Mouse (Mus musculus) layer of hippocampus, postnatal 36 days (tissue): ENCODE measurements around the gene 2700097O09Rik. TPM values are rescaled to one million over a fixed set of nuclear protein-coding genes. Genes with fewer than 3 reads are reported as not detected.
A peak's percentile ranks its signal among the peaks of the same experiment; 100 is the strongest.
"Not testable (repeated sequence)": the region's sequence is repeated elsewhere in the genome, so short reads cannot be mapped to it uniquely, and the experiment has no call there.

Experiments
- DNase-seq, 2 experiments: peaks; one replicate each; pipeline ENCODE4 v3.0.0; 2022
- total RNA-seq, 2 experiments: library from RNA; stranded (reverse); gene quantifications; 2 replicates each; pipeline ENCODE4 v1.2.3; 2021

Gene 2700097O09Rik
- total RNA-seq: 10 to 100 TPM in 1 of 2 experiments, 1 to 10 TPM in 1; 9.2 to 10.4 TPM

DNA sequence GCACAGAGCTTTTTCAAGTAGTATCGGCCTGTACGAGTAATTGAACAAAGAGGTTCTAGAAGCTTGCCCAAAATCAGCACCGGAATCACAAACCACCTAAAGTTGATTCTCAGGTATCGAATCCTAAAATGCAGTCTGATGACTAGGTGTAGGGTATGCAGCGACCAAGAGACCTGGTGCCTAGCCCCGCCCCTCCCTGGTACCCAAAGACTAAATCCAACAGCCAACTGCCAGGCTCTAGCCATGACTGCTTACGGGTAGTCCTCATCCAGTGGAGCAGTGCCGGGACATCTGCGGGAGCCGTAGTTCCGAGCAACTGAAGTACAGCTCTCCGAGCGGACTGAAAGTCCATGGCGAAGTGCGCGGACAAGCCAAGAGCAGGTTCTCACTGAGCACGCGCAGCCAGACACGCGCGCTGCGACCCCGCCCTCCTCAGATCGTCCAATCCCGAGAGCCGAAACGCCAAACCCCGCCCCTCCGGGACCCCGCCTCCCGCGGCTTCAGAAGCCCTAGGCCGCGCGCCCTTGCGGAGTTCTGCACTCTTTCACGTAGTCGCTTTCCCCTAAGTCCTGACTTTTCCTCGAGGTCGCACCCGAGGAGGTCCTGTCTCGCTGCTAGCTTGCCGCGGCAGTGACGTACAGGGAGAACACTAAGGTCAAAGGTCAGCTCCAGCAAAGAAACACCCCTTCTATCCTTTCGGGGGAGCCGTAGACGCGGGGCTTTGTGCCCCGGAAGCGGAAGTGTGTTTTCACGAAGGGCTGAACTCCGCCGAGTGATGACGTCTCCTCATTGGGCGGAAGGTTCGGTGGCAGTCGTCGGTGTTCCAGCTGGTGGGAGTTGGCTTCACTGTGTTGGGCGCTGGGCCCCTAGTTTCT lies at the start of gene 2700097O09Rik, which contains the start of gene Srp54a:
TSS of gene 2700097O09Rik (minus strand) at position 385 of the 875 bp plus-strand sequence.
TSS of gene Srp54a (plus strand) at position 537 of the 875 bp plus-strand sequence.
- DNase-seq: peak; percentile 93

DNA sequence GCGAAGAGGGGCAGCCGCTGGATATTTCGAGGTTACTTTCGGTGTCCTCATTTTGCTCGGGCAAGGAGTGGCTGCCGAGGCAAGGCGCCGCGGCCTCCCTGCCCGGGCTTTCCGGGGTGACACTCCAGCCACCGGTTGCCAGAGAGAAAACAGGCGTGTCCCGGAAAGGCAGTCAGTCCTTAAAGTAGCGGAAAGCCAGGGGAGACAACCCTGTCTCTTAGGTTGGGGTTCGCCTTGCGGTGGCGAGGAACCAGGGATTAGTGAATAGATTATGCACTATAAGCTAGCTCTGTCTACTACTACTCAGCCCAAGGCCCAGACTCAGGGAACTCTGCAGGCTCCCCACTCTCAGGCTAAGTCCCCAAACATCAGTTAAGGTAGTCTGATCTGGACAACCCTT lies 44.8 kb upstream of the 2700097O09Rik start:
- DNase-seq: not testable (repeated sequence)

DNA sequence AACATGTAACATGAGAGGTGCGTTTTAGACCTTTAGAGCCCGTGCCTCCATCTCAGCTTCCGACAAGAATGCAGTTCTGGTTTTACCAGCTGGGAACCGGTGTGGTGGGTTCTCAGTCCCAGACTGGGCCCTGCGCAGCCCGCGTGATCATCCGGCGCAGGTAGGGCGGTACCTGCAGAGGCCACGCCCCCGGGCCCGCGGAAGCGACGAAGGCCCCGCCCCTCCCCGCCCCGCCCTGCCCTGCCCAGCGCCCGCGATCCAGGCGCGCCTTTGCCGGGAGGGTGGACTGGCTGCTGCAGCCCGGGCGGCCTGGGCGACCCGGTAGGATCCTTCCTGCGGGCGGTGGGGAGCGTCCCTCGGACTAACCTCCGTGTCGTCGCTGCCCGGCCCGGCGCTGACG lies 44.3 kb upstream of the 2700097O09Rik start, which contains the start of gene Fam177a:
TSS of gene Fam177a (plus strand) at position 228 of the 400 bp plus-strand sequence.
- not testable (repeated sequence) for DNase-seq

DNA sequence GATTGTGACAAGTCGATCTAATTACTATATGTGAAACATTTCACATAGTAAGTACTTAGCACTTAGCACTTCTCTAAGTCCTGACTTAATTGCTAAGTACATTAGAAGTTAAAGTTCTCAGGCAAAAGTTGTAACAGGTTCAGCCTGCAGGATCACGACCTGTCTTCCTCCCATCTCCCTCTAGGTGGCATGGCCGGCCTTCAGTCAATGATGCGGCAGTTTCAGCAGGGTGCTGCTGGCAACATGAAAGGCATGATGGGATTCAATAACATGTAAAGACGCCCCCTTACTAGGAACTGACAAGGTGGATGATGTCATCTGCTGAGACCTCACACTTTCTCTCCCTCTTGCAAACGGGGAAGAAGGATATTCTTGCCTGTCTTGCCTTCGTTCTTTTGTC lies 32.7 kb upstream of the 2700097O09Rik start:
- DNase-seq: not testable (repeated sequence)

DNA sequence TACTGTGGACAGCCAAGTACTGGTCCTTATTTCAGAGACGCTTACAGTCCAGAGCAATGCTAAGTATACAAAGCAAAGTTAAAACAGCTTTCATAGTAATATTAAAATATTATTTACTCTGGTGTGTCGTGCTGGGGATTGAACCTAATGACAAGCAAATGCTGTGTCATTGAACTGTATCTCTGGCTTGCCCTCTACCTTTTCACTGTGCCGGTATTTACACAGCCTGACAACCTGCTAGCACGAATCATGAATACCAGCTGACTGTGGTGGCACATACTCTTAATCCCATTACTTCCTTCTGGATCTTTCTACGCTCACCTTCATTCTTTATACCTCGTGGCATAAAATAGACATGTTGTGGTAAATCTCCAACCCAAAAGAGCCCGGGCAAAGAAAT lies 12.2 kb upstream of the 2700097O09Rik start:
- DNase-seq: not testable (repeated sequence)

DNA sequence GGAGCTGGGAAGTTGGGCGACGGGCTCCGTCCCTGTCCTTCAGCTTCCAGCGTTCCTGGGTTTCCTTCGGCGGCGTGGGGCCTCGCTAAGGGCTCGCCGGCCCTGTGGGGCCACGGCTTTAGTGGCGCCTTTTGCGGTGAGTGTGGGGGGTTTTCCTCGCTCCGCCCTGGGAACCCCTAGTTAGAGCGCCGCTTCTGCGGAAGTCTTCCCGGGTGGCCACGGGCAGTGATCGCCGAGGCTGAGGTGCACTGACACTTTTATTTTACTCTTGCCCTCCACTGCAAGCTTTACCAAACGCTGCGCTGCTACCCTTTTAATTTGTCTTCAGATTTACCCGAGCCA lies 662 bp upstream of the 2700097O09Rik start:
- DNase-seq: not testable (repeated sequence)

DNA sequence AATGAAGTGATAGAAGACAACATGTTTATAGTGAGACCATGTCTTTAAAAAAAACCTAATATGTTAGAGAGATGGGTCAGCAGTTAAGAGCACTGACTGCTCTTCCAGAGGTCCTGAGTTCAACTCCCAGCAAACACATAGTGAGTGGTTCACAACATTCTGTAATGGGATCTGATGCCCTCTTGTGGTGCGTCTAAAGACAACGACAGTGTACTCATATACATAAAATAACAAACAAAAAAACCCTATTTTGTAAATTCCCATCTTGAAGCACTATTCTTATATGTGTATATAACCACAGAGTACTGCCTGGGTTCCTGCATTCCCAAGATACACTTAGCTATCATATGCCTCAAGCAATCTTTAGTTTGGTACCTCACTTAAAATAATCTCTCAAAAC lies 1.2 kb downstream of the 2700097O09Rik start:
- DNase-seq: not testable (repeated sequence)

DNA sequence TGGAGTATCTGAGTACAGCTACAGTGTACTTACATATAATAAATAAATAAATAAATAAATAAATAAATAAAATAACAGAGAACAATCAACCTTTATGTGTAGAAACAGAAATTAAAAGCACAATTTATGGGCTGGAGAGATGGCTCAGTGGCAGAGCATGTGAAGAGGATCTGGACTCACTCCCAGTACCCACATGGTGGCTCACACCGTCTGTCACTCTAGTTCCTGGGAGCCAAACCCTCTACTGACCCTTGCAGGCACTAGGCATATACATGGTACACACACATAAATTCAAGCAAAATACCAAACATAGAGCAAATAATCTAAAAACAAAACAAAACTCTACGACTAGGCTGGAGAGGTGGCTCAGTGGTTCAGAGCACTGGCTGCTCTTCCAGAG lies 4.6 kb downstream of the 2700097O09Rik start:
- no peak for DNase-seq

DNA sequence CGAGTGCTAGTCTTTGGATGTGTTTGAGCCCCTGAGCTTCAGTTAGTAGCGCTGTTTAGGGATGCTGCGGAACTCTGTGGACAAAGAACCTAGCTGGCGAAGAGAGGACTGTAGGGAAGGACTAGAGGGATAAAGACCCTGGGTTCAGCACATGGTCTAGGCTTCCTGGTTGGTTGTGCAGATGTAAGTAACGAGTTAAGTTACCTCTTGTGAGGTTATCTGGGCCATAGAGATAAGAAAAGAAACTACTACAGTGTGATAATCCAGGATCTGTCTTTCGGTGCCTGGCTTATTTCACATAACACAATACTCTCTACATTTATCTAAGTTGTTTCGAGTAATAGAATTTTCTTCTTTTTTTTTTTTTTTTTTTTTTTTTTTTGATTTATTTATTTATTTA lies 6.2 kb downstream of the 2700097O09Rik start:
- no peak for DNase-seq

DNA sequence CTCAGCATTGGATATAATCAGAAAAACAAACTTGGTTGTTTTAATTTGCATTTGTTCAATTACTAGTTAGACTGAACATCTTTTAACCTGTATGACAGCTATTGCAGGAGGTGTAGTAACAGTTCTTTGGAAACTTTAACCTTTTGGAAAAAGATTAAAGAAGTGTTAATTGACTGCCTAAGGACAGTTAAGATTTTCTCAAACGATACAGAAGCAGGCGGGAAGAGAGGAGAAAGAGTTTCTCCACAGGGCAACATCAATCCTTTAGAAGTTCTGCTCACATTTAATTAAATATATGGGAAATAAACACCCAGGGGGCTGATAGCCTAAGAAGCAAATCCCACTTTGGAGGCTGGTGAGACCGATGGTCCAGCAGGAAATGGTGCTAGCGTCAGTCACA lies 7.4 kb downstream of the 2700097O09Rik start:
- no peak for DNase-seq

DNA sequence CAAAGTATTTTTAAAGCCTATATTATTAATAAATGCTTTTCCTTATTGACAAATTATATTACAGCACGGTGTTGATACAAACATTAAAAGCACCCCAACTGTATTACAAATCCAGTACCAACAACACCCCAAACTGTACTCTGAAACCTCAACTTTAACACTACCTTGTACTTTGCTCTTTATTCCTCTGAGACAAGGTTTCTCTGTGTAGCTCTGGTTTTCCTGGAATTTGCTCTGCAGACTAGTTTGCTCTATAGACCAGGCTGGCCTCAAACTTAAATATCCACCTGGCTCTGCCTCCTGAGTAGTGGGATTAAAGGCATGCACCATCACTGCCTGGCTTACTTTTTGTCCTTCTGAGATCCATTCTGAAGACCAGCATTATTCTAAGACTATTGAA lies 17.8 kb downstream of the 2700097O09Rik start:
- DNase-seq: no peak

DNA sequence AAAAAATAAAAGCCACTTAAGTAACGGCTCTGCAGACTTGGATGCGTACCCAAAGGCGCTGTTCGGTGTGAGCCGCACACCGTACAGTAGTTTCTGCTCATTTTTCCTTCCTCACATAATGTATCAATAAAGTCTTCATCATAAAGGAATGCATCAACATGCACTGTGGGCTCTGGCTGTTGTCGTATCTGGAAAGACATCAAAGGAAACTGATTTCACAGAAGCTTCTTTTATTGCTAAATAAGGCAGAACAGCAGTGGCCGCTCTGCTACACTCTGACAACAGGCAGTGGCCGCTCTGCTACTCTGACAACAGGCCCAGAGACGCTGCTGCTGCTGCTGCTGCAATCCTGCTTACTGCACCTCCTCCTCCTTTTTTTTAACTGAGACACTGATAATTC lies 18.9 kb downstream of the 2700097O09Rik start:
- DNase-seq: no peak

DNA sequence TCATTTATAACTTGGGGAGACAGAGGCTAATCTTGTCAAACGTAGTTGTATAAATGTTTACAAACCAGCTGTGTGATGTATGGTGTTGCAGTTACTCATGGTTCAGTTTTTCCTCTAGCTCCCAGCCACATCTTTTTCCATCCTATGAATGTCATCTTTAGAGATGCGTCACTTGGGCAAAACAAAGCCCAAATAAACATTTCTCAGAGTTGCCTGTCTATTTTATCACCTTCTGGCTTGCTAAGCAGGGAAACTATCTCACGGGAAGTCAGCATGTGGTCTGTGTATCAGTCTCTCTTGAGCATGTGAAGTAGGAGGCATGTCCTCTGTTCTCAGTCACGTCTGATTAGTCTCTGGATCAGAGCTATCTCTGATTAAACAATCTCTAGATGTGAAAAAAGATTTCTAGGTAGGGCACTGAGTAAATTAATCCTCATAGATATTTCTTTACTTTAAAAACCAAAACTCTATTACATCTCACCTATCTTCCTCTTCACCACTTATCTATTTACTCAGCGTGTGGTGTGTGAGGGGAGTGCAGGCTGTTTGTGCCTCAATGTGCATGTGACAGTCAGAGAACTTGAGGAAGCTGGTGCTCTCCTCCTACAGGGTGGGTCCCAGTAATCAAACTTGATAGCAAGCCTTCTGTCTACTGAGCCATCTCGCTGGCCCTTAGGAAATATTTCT lies 19.6 kb downstream of the 2700097O09Rik start:
- DNase-seq: no peak

DNA sequence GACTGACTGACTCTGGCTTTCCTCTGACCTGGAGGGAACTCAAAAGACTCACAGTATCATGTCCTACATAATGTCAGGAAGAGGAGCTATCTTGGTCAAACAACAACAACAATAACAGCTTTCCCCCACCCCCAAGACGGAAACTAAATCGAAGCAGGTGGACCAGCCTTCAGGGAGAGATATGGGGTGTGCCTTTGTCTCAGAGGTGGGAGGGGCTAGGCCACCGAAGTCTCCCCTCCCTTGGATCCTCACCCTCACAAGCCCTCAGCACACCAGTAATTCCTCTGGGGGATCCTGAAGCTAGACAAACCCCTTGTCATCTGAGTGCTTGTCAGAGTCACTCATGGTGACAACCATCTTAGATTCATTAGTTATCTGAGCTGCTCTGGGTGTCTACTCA lies 20.1 kb downstream of the 2700097O09Rik start:
- no peak for DNase-seq

DNA sequence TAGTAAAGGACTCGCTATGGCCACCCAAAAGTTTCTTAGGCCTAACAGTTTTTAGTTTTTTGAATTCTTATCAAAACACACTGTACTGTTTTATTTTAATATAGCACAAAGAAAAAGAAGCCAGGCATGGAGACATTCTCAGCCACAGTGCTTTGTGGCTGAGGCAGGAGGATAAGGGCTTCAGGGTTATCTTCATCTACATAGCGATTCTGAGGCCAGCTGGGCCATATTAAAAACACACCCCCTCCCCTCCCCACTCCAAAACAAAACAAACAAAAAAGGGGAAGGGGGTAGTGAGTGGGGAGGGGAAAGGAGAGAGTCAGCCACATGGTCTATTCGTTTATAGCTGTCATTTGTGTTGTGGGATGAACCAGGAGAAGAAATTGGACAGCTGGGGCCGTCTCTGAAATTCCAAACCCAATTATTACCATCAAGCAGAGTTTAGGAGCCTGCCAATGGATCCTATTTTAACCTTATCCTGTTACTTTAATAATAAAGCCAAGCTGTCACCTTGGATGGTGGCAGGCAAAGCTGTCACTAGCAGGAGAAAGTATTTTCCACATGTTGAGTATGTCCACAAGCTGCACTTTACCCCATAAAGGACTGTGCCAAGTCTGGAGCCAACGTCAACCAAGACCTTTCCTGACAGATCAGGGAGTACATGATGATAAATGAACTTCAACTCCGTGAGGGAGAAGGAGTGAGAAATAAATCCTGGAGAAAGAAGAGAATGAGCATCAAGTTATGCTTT lies 20.9 kb downstream of the 2700097O09Rik start:
- DNase-seq: no peak

DNA sequence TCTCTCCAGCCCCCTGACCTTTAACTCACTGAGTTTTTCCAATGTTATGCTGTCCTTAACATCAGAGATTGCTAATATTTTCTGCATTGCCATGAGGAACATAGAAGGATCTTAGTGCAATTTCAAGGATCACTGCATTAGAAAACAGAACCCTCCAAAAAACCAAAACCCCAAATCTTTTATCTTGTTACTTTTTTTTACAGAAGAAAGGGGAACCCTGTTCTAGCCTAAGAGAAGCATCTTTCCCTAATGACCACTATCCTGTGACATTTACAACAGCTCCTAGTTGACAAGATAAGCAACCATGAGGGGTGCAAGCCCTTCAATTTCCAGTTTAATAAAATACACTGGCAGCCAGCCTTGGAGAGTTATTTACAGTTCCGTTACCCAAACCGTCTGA lies 23.2 kb downstream of the 2700097O09Rik start:
- DNase-seq: no peak

DNA sequence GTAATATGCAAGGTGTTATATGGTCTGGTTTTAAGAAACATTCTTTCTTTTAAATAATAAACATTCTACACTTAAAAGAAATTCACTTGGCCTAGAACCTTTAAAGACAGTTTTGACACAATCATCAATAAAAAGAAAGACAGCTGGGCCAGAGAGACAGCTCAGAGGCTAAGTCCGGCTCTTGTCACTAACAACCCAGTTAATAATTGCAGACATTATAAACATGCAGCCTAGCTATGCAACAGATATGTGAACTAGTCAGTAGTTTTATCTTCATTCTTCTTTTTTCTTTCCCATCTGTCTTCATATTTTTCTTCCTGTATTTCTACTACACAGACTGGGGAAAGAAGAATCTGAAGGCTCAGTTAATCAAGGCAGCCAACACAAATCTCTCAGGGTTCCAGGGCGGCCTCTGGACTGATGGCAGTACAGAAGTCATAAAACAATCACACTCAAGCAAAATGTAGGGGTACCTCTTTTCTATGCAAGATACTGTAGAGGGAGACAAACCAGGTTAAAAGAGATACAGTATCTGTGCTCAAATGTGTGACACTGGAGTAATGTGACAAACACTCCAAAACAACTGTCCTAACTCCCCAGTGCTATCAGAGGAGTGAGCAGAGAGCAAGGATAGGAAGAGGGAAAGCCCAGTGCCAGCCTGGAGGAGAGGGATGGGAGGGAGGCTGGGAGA lies 25.2 kb downstream of the 2700097O09Rik start:
- no peak for DNase-seq

DNA sequence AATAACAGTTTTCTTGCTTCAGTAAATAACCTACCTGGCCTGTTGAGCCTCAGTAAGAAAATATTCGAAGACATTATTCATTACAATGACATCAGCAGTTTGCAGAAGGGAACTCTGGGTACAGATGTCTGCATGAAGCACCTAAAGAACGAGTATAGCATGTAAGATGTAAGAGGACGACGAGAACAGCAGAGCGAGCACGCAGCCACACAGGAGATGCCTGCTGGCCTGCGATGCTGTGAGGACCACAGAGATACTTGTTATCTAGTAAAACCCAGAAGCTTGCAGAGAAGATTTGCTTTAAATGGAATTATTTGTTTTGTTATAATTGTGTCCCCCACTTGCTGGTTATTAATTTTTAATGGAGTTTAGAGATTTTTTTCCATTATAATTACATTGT lies 26.6 kb downstream of the 2700097O09Rik start:
- no peak for DNase-seq

DNA sequence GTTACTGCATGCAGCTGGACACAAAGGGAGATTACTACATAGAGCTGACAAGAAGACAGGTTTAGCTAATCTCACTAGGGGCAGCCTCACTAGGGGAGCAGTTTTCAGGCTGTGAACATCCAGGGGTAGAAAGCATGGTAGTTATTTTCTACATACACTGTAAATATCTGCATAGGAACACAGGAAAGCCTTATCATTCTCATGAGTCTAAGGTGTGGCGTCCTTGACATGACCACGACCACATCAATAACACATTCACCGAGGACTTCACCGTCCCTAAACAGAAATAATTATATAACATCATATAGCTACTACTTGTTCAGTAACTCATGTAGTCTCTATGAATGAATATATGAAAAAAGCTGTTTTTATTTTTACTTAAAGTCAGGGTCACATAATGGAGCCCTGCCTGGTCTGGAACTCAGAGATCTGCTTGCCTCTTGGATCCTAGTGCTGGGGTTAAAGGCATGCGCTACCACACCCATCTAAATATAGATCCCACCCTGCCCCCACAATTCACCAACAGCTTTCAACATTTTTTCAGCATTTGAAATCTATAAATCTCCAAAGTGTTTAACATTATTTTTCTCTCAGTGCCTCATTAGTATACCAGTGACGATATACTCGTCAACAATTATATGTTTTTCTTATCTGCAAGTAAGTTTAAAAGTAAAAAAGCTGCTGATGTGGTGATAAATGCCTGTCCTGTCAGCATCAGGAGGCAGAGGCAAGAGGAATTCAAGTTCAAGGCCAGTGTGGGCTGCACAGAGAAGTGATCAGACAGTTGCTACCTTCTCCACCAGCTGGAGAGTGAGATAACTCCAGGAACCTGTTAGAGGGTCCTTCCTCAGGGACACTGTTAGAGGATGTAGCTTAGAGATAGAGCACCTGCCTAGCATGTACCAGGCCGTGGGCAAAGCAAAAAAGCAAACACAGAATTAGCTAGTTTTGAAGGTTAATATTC lies 28.4 kb downstream of the 2700097O09Rik start:
- DNase-seq: no peak

DNA sequence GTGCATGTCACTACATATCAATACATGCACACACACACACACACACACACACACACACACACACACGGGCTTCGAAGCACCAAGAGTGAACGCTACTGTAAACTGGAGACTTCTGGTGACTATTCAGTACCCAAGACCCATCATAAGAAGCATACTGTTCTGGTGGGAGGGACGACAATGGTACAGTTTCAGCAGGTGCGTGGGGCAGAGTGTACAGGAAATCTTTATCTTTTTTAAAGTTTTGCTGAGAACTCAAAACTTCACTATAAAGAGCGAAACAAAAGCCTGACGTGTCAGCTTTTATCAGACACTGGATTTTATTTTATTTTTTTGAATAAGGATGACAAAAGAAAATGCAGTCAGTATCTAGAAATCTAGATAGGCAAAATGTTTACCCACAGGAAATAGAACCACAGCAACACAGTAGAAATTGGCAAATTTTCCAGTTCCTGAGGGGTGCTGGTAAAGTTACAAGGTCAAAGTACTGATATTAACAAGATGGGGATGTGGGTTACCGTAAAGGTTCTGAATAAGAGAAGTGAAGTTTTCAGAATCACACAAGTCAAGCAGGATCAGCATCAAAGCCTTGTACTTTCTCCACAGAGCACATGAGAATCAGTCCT lies 30.1 kb downstream of the 2700097O09Rik start:
- no peak for DNase-seq

DNA sequence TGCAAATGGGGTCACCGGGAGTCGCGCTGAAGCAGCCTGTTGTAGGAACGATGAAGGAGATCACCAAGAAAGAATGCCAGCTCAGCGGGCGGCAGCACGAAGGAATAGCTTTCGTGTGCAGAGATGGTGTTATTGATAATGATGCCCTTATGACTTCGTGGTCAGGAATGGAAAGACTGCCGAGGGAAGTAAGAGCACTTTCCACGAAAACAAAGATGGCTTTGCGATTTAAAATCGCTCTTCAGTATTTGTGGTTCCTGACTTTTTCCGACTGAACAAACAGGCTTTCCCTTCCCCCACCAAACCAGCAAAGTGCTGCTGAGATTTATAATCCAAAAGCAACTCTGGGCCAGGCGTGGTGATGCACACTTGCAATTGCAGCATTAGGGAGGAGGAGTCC lies 38.9 kb downstream of the 2700097O09Rik start:
- DNase-seq: no peak
